Mouse (Mus musculus) liver, embryonic 16.5 days (tissue): ENCODE measurements at regions not wholly inside any gene's neighbourhood (a gene's known extent, or its start where the extent isn't known, plus 50 kb on each side); places are given as distances from the start of the nearest gene placed in this dataset.

Experiments used
- ATAC-seq: fragments of 200-750 bp; cut with Nextera tagmentation; 2 replicates; pipeline ENCODE4 v1.8.0; 2017; ENCODE audit warnings: low read depth, mild to moderate bottlenecking, moderate number of reproducible peaks, moderate library complexity
- H3K27ac ChIP-seq: fragments of 300-500 bp; sonication (generic); 2 replicates; pipeline ENCODE4 v1.5.1; 2014; ENCODE audit warnings: mild to moderate bottlenecking, low read length
- H3K27me3 ChIP-seq: fragments of 300-500 bp; sonication (generic); 2 replicates; pipeline ENCODE4 v1.6.1; 2014; ENCODE audit warnings: low read depth, low read length, mixed read lengths; ENCODE audit not compliant: control insufficient read depth, insufficient read depth
- H3K36me3 ChIP-seq: fragments of 300-500 bp; sonication (generic); 2 replicates; pipeline ENCODE4 v1.6.1; 2014; ENCODE audit warnings: mild to moderate bottlenecking; ENCODE audit not compliant: control insufficient read depth, insufficient read depth
- H3K4me1 ChIP-seq: fragments of 300-500 bp; sonication (generic); 2 replicates; pipeline ENCODE4 v1.6.1; 2014; ENCODE audit warnings: low read depth, low read length, mixed read lengths; ENCODE audit not compliant: control insufficient read depth
- H3K4me2 ChIP-seq: fragments of 300-500 bp; sonication (generic); 2 replicates; pipeline ENCODE4 v1.6.1; 2014; ENCODE audit warnings: low read depth, low read length, mixed read lengths
- H3K4me3 ChIP-seq: fragments of 300-500 bp; sonication (generic); 2 replicates; pipeline ENCODE4 v1.5.1; 2014; ENCODE audit warnings: low read depth, mild to moderate bottlenecking, low read length
- H3K9ac ChIP-seq: fragments of 300-500 bp; sonication (generic); 2 replicates; pipeline ENCODE4 v1.6.1; 2014; ENCODE audit warnings: low read depth, low read length
- H3K9me3 ChIP-seq: fragments of 300-500 bp; sonication (generic); replicated peaks from 2 replicates; pipeline ENCODE4 v1.6.1; 2016; ENCODE audit warnings: low read length; ENCODE audit not compliant: control insufficient read depth
- WGBS: fragments of 180-500 bp; shearing (Covaris S2); extraction: QIAGEN DNeasy Blood & Tissue Kit; methylation state at CpG from one replicate; pipeline ENCODE4 v1.1.7; 2014; ENCODE audit not compliant: insufficient replicate concordance; 5-methylcytosine and 5-hydroxymethylcytosine counted together

DNA sequence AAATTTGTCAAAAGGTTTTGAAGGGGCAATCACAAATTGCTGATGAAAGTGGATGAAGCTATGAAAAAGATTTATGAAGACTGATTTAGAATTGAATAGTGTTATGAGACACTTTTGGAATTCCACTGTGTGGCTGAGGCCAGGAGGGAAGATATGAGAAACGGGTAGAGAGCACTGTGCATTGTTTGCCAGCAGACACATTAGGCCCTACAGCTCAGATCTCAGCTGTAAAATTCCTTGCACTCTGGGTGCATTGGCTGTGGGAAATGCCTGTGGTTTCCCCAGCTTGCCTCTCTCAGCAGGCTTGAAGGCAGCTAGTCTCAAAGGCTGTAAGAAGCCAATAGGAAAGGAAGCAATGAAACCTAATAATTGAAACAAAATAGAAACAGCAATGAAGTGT lies 444.3 kb downstream of the Bckdhb start:
- WGBS = 48% methylated on average over 1 of the region's 1 CpGs
- Histone ChIP-seq H3K9me3 (no peaks in the 10 kb centered on the region), H3K27me3 (no peaks in the 10 kb centered on the region), H3K9ac (no peak overlapping the region), H3K4me2 (no peak overlapping the region), H3K4me1 (no peaks in the 10 kb centered on the region), H3K36me3 (no peaks in the 10 kb centered on the region), H3K27ac (no peak overlapping the region), H3K4me3 (no peak overlapping the region)
- ATAC-seq = no peak

DNA sequence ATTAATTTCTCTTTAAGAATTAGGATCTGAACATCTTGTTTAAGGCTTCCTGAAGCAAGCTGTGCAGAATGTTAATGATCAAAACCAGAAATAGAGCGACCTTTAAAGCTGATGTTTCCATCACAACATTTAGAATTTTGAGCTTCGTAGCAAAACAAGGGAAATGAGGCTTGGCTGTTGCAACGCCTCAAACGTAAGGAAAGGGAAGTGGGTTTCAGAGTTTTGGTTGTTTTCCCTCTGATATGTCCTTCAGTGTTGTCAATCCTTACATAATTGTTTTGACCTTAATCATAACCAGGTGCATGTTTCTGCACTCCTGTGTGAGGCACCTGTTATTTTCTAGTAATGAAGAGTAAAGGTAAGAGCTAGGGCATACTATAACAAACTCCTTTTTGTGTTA lies 445.3 kb downstream of the Bckdhb start:
- no peak overlapping the region for H3K27ac ChIP-seq
- no peak overlapping the region for H3K4me2 ChIP-seq
- H3K9me3 ChIP-seq = no peaks in the 10 kb centered on the region
- 23% methylated on average over 4 of the region's 4 CpGs for WGBS
- no peak overlapping the region for H3K9ac ChIP-seq
- no peak overlapping the region for H3K4me3 ChIP-seq
- no peaks in the 10 kb centered on the region for H3K36me3 ChIP-seq
- H3K4me1 ChIP-seq = no peaks in the 10 kb centered on the region
- H3K27me3 ChIP-seq = no peaks in the 10 kb centered on the region
- ATAC-seq = no peak

DNA sequence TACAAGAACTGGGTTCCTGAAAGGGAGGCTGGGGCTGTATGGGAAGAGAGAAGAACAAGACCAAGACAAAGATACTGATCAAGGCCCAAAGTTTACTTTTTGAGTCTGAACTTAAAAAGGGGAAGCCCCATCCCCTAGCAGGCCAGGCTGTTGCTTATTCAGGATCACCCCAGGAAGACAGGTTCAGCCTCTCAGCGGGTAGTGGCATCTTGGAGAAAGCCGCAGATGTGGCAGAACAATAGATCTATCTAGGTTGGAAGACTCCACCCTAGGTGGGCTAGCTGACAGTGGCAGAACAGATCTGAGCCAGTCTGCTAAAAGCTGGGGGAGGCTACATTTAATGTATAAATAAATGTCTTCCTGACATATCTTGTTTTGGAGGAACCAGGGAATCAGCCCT lies 450.8 kb downstream of the Bckdhb start:
- ATAC-seq = no peak
- H3K27me3 ChIP-seq = no peaks in the 10 kb centered on the region
- H3K4me1 ChIP-seq = no peaks in the 10 kb centered on the region
- no peaks in the 10 kb centered on the region for H3K9me3 ChIP-seq
- H3K27ac ChIP-seq = no peak overlapping the region
- H3K4me3 ChIP-seq = no peak overlapping the region
- no peak overlapping the region for H3K9ac ChIP-seq
- no peak overlapping the region for H3K4me2 ChIP-seq
- WGBS = 38% methylated on average over 2 of the region's 2 CpGs
- no peaks in the 10 kb centered on the region for H3K36me3 ChIP-seq

DNA sequence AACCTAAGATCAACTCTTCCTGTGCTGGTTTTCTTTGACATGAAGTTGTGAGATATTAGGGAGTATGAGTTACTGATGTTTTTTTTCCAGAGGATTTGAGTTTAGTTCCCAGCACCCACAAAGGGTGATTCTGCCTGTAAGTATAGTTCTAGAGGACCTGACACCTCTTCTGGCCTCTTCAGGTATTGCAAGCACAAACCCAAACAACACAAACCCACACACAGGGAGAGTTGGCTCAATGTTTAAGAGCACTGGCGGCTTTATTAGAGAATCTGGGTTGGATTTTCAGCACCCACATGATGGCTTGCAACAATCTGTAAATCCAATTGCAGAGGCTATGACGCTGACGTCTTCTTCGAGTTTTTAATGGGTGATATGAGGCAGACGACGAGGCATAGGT lies 451.7 kb downstream of the Bckdhb start:
- H3K27ac ChIP-seq = no peak overlapping the region
- no peak for ATAC-seq
- 67% methylated on average over 6 of the region's 6 CpGs for WGBS
- no peaks in the 10 kb centered on the region for H3K4me1 ChIP-seq
- H3K36me3 ChIP-seq = no peaks in the 10 kb centered on the region
- no peak overlapping the region for H3K4me3 ChIP-seq
- no peak overlapping the region for H3K4me2 ChIP-seq
- H3K9me3 ChIP-seq = no peaks in the 10 kb centered on the region
- H3K27me3 ChIP-seq = no peaks in the 10 kb centered on the region
- no peak overlapping the region for H3K9ac ChIP-seq

GRCm38 (mm10) chr9:84381942-84382341 lies 457.0 kb downstream of the Bckdhb start:
- Histone ChIP-seq H3K27ac (no peak overlapping the region), H3K9me3 (no peaks in the 10 kb centered on the region), H3K4me1 (no peaks in the 10 kb centered on the region), H3K9ac (no peak overlapping the region), H3K36me3 (no peaks in the 10 kb centered on the region), H3K4me3 (no peak overlapping the region), H3K4me2 (no peak overlapping the region), H3K27me3 (no peaks in the 10 kb centered on the region)
- no peak for ATAC-seq

GRCm38 (mm10) chr9:84389831-84390230 lies 464.9 kb downstream of the Bckdhb start:
- Histone ChIP-seq H3K27me3 (no peaks in the 10 kb centered on the region), H3K9me3 (no peaks in the 10 kb centered on the region), H3K4me1 (no peaks in the 10 kb centered on the region), H3K4me2 (no peak overlapping the region), H3K36me3 (no peaks in the 10 kb centered on the region), H3K9ac (no peak overlapping the region), H3K27ac (no peak overlapping the region), H3K4me3 (no peak overlapping the region)
- ATAC-seq = no peak
- 59% methylated on average over 3 of the region's 3 CpGs for WGBS

DNA sequence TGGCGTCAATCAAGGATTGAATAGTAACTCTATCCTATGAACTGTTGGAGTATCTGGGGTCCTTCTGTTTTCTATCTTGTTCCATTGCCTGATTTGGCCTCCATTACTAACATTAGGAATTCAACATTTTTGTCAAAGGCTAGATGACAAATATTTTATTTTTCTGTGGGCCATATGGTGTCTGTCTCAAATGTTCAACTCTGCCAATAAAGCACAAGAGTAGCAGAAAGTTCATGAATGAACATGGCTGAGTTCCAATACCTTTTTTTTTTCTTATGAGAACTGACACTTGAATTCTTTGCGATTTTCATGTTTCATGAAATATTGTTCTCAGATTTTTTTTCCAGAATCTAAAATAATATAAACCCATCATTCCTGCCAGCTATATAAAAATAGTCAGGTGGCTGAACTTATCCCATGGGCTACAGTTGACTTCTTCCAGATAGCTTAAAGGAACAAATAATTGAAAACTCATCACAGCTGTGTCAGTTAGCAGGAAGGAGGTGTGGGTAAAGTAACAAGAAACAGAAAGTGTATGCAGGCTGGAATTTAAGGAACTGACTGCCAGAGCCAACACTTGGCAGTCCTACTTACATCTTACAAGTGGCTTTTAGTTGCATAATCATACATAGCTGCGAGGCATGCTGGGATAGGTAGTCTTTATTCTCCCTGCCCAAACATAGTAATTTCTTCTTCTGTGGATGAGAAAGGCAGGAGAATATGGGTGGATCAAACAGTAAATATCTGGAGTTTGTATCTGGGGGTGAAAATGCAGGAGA lies 469.8 kb downstream of the Bckdhb start:
- Histone ChIP-seq H3K4me1 (no peaks in the 10 kb centered on the region), H3K4me2 (no peak overlapping the region), H3K27me3 (no peaks in the 10 kb centered on the region), H3K4me3 (no peak overlapping the region), H3K36me3 (no peaks in the 10 kb centered on the region), H3K9me3 (no peaks in the 10 kb centered on the region), H3K27ac (no peak overlapping the region), H3K9ac (no peak overlapping the region)
- no peak for ATAC-seq
- WGBS = 52% methylated on average over 3 of the region's 3 CpGs

DNA sequence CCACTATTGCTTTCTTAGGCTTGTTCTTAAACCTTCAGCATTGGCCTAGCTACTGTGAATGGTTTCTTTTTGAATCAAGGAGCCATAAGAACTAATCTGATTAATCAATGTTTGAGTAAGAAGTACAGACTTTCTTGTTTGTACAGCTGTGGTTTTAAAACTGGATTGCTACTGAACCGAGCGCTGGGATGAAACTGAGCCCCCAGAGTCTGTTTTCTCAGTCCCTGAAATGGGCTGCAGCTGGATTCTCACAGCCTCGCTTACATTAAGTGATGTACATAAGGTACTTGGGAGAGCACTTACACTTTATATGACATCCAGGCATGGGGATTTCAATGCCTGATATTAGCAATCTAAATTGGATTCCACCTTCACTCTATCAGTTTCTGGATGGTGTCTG lies 474.5 kb downstream of the Bckdhb start:
- no peak overlapping the region for H3K4me3 ChIP-seq
- 56% methylated on average over 3 of the region's 3 CpGs for WGBS
- H3K9me3 ChIP-seq = no peaks in the 10 kb centered on the region
- ATAC-seq = no peak
- H3K27me3 ChIP-seq = no peaks in the 10 kb centered on the region
- H3K27ac ChIP-seq = no peak overlapping the region
- no peaks in the 10 kb centered on the region for H3K4me1 ChIP-seq
- no peak overlapping the region for H3K9ac ChIP-seq
- H3K36me3 ChIP-seq = no peaks in the 10 kb centered on the region
- no peak overlapping the region for H3K4me2 ChIP-seq

- 55% methylated on average over 10 of the region's 10 CpGs for WGBS
- no peak for ATAC-seq
- Histone ChIP-seq H3K4me2 (no peak overlapping the region), H3K36me3 (no peaks in the 10 kb centered on the region), H3K9me3 (no peaks in the 10 kb centered on the region), H3K9ac (no peak overlapping the region), H3K27me3 (no peaks in the 10 kb centered on the region), H3K4me1 (no peaks in the 10 kb centered on the region), H3K4me3 (no peak overlapping the region), H3K27ac (no peak overlapping the region)
Measured at GRCm38 (mm10) chr9:84408260-84409203, 483.6 kb downstream of the Bckdhb start.
